Mouse (Mus musculus) B cell, adult 2 months (primary cell): Measurements from ENCODE around the gene Krtdap.
"Not testable (repeated sequence)": the region's sequence is repeated elsewhere in the genome, so short reads cannot be mapped to it uniquely, and the experiment has no call there.

ENCODE experiments used
- DNase-seq, 2 experiments: peaks; one replicate each; pipeline ENCODE4 v3.0.0; 2022

Krtdap gene

GRCm38 (mm10) chr7:30787377-30788022, at the start of gene Krtdap:
Gene Krtdap (plus strand): TSS chr7:30787896.
- DNase-seq = no peak

- peak; percentile 32 to 47 for DNase-seq
These were observed 45.1 kb upstream of the Krtdap start for GRCm38 (mm10) chr7:30742570-30742969.

- not testable (repeated sequence) for DNase-seq
These were observed 44.1 kb upstream of the Krtdap start, which contains the start of gene Gapdhs for GRCm38 (mm10) chr7:30743617-30744016. Gene Gapdhs (minus strand): TSS chr7:30743681.

GRCm38 (mm10) chr7:30744022-30744598, 43.6 kb upstream of the Krtdap start:
- DNase-seq = no peak

GRCm38 (mm10) chr7:30747525-30748204, 40.0 kb upstream of the Krtdap start:
- DNase-seq = no peak

GRCm38 (mm10) chr7:30749824-30750606, 37.7 kb upstream of the Krtdap start:
- DNase-seq = no peak

- no peak for DNase-seq
These were observed 36.5 kb upstream of the Krtdap start, which contains the start of gene Sbsn for GRCm38 (mm10) chr7:30751086-30751669. Gene Sbsn (plus strand): TSS chr7:30751471.

GRCm38 (mm10) chr7:30757001-30757400, 30.7 kb upstream of the Krtdap start:
- DNase-seq = no peak

GRCm38 (mm10) chr7:30758853-30759252, 28.8 kb upstream of the Krtdap start:
- DNase-seq = peak; percentile 36 to 47

GRCm38 (mm10) chr7:30761769-30762352, 25.8 kb upstream of the Krtdap start:
- no peak for DNase-seq

GRCm38 (mm10) chr7:30763456-30763855, 24.2 kb upstream of the Krtdap start, which contains the start of gene Dmkn:
Gene Dmkn (plus strand): TSS chr7:30763756.
- no peak for DNase-seq

GRCm38 (mm10) chr7:30765173-30765572, 22.5 kb upstream of the Krtdap start:
- DNase-seq = no peak

GRCm38 (mm10) chr7:30766408-30766807, 21.3 kb upstream of the Krtdap start:
- no peak for DNase-seq

GRCm38 (mm10) chr7:30769236-30769635, 18.5 kb upstream of the Krtdap start:
- DNase-seq = peak; percentile 23 to 29

- no peak for DNase-seq
These were observed 11.6 kb upstream of the Krtdap start for GRCm38 (mm10) chr7:30776104-30776503.

- DNase-seq = no peak
These were observed 10.6 kb upstream of the Krtdap start for GRCm38 (mm10) chr7:30777081-30777579.

GRCm38 (mm10) chr7:30777911-30778310, 9.8 kb upstream of the Krtdap start:
- no peak for DNase-seq

GRCm38 (mm10) chr7:30781792-30782191, 5.9 kb upstream of the Krtdap start:
- peak; percentile 56 to 58 for DNase-seq

- no peak for DNase-seq
These were observed 5.0 kb upstream of the Krtdap start for GRCm38 (mm10) chr7:30782658-30783057.

GRCm38 (mm10) chr7:30785154-30785553, 2.5 kb upstream of the Krtdap start:
- DNase-seq = no peak

GRCm38 (mm10) chr7:30785721-30786546, 1.8 kb upstream of the Krtdap start:
- no peak for DNase-seq
